Mouse (Mus musculus) embryonic fibroblast, embryonic 13.5 days (primary cell): ENCODE data around the gene Serhl.

Experiments used
- CTCF ChIP-seq: IDR thresholded peaks from 2 replicates; pipeline ENCODE4 v1.5.1; 2011; ENCODE audit warnings: mild to moderate bottlenecking, control low read depth, low read length, moderate library complexity, borderline replicate concordance; ENCODE audit not compliant: insufficient read depth
- POLR2A ChIP-seq: IDR thresholded peaks from 2 replicates; pipeline ENCODE4 v1.6.1; 2011; ENCODE audit warnings: low read depth, mild to moderate bottlenecking, control low read depth, low read length, moderate library complexity

GRCm38 (mm10) chr15:83114106-83114505, 24.8 kb downstream of the Serhl start:
- TF ChIP-seq CTCF (no peak), POLR2A (no peak)
